Mouse (Mus musculus) heart, embryonic 14.5 days (tissue): ENCODE data around the gene Abca3. TPM values are rescaled to one million over a fixed set of nuclear protein-coding genes. Genes with fewer than 3 reads are reported as not detected.
A peak's percentile ranks its signal among the peaks of the same experiment; 100 is the strongest.

Experiments used
- ATAC-seq: fragments of 200-750 bp; cut with Nextera tagmentation; 2 replicates; pipeline ENCODE4 v1.8.0; 2017; ENCODE audit warnings: low read depth, moderate TSS enrichment; ENCODE audit not compliant: insufficient number of reproducible peaks, insufficient read depth, low FRiP score
- H3K27ac ChIP-seq, 2 experiments: fragments of 200-500 bp in 1 of 2; fragments of 300-500 bp in 1 of 2; sonication (generic) in 1 of 2; replicated peaks in 1 of 2; 2 replicates each; pipeline ENCODE4 v1.5.1; 2012 to 2014; ENCODE audit warnings: low read depth in 2 of 2, low read length in 2 of 2, control low read depth in 1 of 2, mild to moderate bottlenecking in 1 of 2, mixed read lengths in 1 of 2; ENCODE audit not compliant: control insufficient read depth in 1 of 2, insufficient read depth in 1 of 2
- H3K27me3 ChIP-seq: fragments of 300-500 bp; sonication (generic); 2 replicates; pipeline ENCODE4 v1.6.1; 2014; ENCODE audit warnings: mild to moderate bottlenecking, low read length, control low read depth; ENCODE audit not compliant: control insufficient read depth, insufficient read depth
- H3K36me3 ChIP-seq: fragments of 300-500 bp; sonication (generic); 2 replicates; pipeline ENCODE4 v1.6.1; 2014; ENCODE audit warnings: mild to moderate bottlenecking, control low read depth, low read length, mixed read lengths; ENCODE audit not compliant: control insufficient read depth, insufficient read depth
- H3K4me1 ChIP-seq, 2 experiments: fragments of 200-500 bp in 1 of 2; fragments of 300-500 bp in 1 of 2; sonication (generic) in 1 of 2; 2 replicates each; pipeline ENCODE4 v1.6.1; 2012 to 2014; ENCODE audit warnings: low read length in 2 of 2, control low read depth in 1 of 2, mixed read lengths in 1 of 2; ENCODE audit not compliant: control insufficient read depth in 2 of 2, insufficient read depth in 2 of 2
- H3K4me2 ChIP-seq: fragments of 300-500 bp; sonication (generic); 2 replicates; pipeline ENCODE4 v1.6.1; 2014; ENCODE audit warnings: mild to moderate bottlenecking, low read length
- H3K4me3 ChIP-seq, 2 experiments: fragments of 200-500 bp in 1 of 2; fragments of 300-500 bp in 1 of 2; sonication (generic) in 1 of 2; 2 replicates each; pipeline ENCODE4 v1.5.1; 2012 to 2014; ENCODE audit warnings: low read length in 2 of 2, mild to moderate bottlenecking in 2 of 2, control low read depth in 1 of 2, low read depth in 1 of 2, moderate library complexity in 1 of 2; ENCODE audit not compliant: control insufficient read depth in 1 of 2, insufficient read depth in 1 of 2
- H3K9ac ChIP-seq: fragments of 300-500 bp; sonication (generic); 2 replicates; pipeline ENCODE4 v1.6.1; 2014; ENCODE audit warnings: mild to moderate bottlenecking, low read length
- H3K9me3 ChIP-seq: fragments of 300-500 bp; sonication (generic); 2 replicates; pipeline ENCODE4 v1.6.1; 2016; ENCODE audit warnings: low read length, control low read depth; ENCODE audit not compliant: control insufficient read depth
- WGBS: fragments of 180-500 bp; shearing (Covaris S2); extraction: QIAGEN DNeasy Blood & Tissue Kit; methylation state at CpG from one replicate; pipeline ENCODE4 v1.1.7; 2014; 5-methylcytosine and 5-hydroxymethylcytosine counted together
- polyA plus RNA-seq: library from polyadenylated mRNA; unstranded; fragments of >200 nt; fragmentation: Nextera tagmentation; extraction: Ambion mirVana; gene quantifications from 2 replicates; pipeline ENCODE4 v1.2.1, GENCODE M21; 2014

The Abca3 gene
- polyA plus RNA-seq, 1 experiment from 2014 or later = 8.6 TPM

DNA sequence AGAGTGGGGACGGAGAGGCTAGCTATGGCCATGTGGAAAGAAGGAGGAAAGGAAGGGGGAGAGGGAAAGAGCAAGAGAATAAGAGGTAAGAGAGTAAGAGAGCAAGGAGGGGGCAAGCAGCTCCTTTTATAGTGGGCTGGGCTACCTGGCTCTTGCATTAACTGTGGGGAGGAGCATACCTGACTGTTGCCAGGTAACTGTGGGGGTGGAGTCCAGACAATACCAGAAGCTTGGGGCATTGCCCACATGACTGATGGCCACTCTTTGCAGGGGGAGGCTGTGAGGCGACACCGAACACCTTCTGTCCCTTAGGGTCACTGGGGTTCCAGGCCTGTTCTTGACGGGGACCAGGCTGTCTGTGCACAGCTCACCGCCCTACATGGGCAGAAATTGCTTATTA lies 37.0 kb downstream of the Abca3 start:
- Histone ChIP-seq H3K27me3 (no peaks in the 10 kb centered on the region), H3K4me2 (no peak overlapping the region), H3K4me1 (no peaks in the 10 kb centered on the region), H3K36me3 (peaks cover 36% of the 10 kb centered on the region), H3K27ac (no peak overlapping the region), H3K4me3 (no peak overlapping the region), H3K9ac (no peak overlapping the region), H3K9me3 (no peaks in the 10 kb centered on the region)
- WGBS = 80% methylated on average over 5 of the region's 5 CpGs
- no peak for ATAC-seq

DNA sequence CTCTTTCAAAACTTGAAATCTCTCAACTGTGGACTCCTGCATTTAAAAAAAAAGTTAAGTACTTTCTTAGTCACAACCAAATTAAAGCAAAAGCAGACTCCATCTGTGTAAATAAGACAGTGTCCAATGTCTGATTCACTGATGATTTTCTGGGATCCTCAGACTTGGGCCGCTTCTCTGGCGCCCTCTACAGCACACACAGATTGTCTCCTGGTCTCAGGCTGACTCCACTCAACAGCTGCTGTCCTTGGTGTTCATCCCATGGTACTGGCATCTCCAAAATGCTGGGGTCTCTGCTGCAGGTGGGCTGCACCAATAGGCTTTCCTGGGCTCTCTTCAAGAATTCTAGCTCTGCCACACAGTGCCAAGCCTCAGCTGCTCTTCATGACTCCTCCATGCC lies 38.1 kb downstream of the Abca3 start:
- no peak overlapping the region for H3K9ac ChIP-seq
- no peak overlapping the region for H3K4me2 ChIP-seq
- WGBS = 3% methylated on average over 2 of the region's 2 CpGs
- ATAC-seq = no peak
- H3K36me3 ChIP-seq = peaks cover 32% of the 10 kb centered on the region
- H3K4me3 ChIP-seq = no peak overlapping the region
- H3K9me3 ChIP-seq = no peaks in the 10 kb centered on the region
- no peaks in the 10 kb centered on the region for H3K27me3 ChIP-seq
- H3K4me1 ChIP-seq = no peaks in the 10 kb centered on the region
- no peak overlapping the region for H3K27ac ChIP-seq

DNA sequence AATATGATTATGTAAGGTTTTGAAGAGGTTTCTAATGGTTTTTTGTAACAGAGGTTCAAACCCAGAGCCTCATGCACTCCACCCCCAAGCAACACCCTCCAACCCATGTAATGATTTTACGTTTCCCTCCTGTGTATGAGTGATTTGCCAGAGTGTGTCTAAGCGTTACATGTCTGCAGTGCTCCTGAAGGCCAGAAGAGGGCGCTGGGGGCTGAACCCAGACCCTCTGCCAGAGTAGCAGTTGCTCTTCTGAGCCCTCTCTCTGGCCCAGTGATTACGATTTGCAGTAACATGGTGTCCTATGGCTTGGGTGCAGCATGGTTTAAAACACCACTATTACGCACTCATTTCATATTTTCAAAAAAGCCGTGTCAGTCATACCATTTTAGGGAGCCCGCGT lies 39.4 kb downstream of the Abca3 start:
- no peaks in the 10 kb centered on the region for H3K9me3 ChIP-seq
- H3K27me3 ChIP-seq = no peaks in the 10 kb centered on the region
- H3K4me3 ChIP-seq = no peak overlapping the region
- no peak for ATAC-seq
- WGBS = 70% methylated on average over 8 of the region's 8 CpGs
- H3K36me3 ChIP-seq = peaks cover 27% of the 10 kb centered on the region; the same call in 1 of the 2 replicates
- no peak overlapping the region for H3K27ac ChIP-seq
- no peak overlapping the region for H3K9ac ChIP-seq
- no peaks in the 10 kb centered on the region for H3K4me1 ChIP-seq
- H3K4me2 ChIP-seq = no peak overlapping the region

DNA sequence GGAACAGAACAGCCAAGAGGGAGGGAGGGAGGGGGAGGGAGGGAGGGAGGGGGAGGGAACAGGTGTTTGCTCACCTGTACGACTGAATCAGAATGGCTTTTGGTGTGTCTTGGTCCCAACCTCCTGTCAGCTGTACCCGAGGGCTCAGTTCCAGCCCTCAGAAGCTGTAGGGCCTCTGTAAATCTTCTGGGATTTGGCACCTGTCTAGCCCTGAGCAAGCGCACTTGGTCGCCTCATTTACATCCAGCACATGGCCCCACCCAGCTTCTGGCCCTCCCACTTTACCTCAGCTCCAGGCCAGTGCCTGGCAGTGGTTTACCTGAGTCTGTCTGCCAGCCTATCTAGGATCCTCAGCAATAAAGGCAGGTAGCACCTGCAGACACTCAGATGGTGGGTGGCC lies 41.8 kb downstream of the Abca3 start:
- WGBS = 46% methylated on average over 4 of the region's 4 CpGs
- H3K27ac ChIP-seq = no peak overlapping the region
- ATAC-seq = no peak

DNA sequence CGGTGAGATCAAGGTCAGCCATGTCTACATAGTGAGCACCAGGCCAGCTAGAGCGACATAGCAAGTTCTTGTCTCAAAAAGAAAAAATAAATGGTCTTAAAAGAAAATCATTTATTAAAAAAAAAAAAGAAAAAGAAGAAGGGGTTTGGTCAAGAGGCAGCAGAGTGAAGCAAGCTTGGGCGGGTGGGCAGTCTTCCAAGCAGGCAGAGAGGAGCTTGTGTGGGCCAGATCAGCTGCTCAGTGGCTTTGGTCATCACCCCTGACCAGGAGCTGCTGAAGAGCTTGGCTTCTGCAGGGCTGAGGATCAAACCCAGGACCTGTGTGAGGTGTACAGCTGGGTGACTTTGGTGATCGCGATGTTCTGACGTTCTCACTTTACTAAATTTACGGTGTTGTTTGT lies 42.7 kb downstream of the Abca3 start:
- WGBS = 89% methylated on average over 7 of the region's 7 CpGs
- no peak overlapping the region for H3K4me3 ChIP-seq
- no peak for ATAC-seq
- no peak overlapping the region for H3K4me2 ChIP-seq
- H3K4me1 ChIP-seq = no peaks in the 10 kb centered on the region
- no peak overlapping the region for H3K27ac ChIP-seq
- no peak overlapping the region for H3K9ac ChIP-seq
- H3K27me3 ChIP-seq = no peaks in the 10 kb centered on the region
- H3K9me3 ChIP-seq = no peaks in the 10 kb centered on the region
- peaks cover 27% of the 10 kb centered on the region; the same call in 1 of the 2 replicates for H3K36me3 ChIP-seq

More for the DNA sequence above, 41.8 kb downstream of the Abca3 start:
- H3K4me2 ChIP-seq = no peak overlapping the region
- no peaks in the 10 kb centered on the region for H3K27me3 ChIP-seq
- H3K36me3 ChIP-seq = peaks cover 22% of the 10 kb centered on the region; the same call in 1 of the 2 replicates
- no peak overlapping the region for H3K4me3 ChIP-seq
- H3K9me3 ChIP-seq = no peaks in the 10 kb centered on the region
- no peak overlapping the region for H3K9ac ChIP-seq
- no peaks in the 10 kb centered on the region for H3K4me1 ChIP-seq

DNA sequence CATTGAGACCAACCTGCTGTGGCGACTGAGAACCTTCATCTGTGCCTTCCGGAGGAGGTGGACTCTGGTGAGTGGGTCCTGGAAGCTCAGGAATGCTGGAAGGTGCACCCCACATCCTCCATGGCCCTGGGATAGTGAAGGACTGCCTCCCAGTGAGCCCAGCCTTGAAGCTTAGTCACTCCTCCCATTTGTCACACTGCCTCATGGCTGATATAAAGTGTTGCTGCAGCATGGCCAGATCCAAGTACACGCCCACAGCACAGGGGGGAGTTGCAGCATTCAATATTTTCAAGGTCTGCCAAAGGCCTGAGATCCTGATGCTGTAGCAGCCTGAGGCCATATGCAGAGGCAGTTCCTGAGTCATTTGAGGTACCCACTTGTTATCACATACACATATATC lies 50.6 kb downstream of the Abca3 start:
- Histone ChIP-seq H3K4me2 (no peak overlapping the region), H3K4me3 (no peak overlapping the region), H3K9ac (no peak overlapping the region), H3K9me3 (no peaks in the 10 kb centered on the region), H3K4me1 (no peaks in the 10 kb centered on the region), H3K36me3 (peaks cover 61% of the 10 kb centered on the region), H3K27me3 (no peaks in the 10 kb centered on the region), H3K27ac (no peak overlapping the region)
- ATAC-seq = 0 out of 2 replicates have a peak, but pooled peaks have one; percentile 21
- 71% methylated on average over 3 of the region's 3 CpGs for WGBS

DNA sequence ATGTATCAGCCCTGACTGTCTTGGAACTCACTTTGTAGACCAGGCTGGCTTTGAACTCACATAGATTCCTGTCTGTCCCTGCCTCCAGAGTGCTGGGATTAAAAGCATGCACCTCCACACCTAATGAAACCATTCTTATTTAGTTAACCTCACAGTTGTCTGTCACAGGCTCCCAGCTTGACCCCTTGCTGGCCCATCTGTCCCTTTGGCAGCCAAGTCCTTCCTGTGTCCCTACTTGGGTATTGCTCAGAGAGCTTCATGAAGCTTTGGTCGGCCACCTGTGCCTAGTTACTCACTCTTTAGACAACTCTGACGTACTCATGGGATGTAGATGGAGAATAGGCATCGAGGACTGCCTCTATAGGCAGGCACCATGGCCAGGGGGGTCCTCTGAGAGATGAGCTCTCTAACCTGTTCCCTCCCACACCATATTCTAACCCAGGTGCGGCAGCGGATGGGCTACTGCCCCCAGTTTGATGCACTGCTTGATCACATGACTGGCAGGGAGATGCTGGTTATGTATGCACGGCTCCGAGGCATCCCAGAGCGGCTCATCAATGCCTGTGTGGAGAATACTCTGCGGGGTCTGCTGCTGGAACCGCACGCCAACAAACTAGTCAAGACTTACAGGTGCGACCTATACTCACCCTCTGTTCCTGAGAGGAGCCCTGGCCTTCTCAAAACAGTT lies 55.5 kb downstream of the Abca3 start:
- Histone ChIP-seq H3K27ac (no peak overlapping the region), H3K27me3 (no peaks in the 10 kb centered on the region), H3K9ac (no peak overlapping the region), H3K4me1 (no peaks in the 10 kb centered on the region), H3K4me3 (no peak overlapping the region), H3K9me3 (no peaks in the 10 kb centered on the region), H3K4me2 (no peak overlapping the region), H3K36me3 (peaks cover 76% of the 10 kb centered on the region)
- 85% methylated on average over 12 of the region's 12 CpGs for WGBS
- no peak for ATAC-seq
